Mouse (Mus musculus): Measurements from ENCODE around the gene Osbp2.

Gene Osbp2

DNA sequence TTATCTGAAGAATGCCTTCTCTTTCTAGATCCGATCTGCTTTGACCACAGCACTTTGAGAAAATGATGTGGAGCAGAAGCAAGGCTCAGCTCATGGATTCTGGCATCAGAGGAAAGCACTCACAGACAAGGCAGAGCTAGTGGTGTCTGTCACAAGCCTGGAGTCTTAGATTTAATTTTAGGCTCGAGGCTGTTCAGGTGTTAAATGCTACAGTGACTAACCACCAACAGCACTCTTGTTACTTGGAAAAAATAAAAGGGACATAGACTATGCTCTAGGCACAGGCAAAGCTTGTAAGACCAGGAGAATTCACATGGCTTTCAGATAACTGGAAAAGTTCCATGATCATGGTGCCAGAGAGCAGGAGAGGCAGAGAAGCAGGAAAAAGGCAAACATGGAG is 40.3 kb downstream of the Osbp2 start:
- DNase-seq (ENCODE audit: low read depth, low spot score): no peak

- DNase-seq (ENCODE audit: low read depth, low spot score): peak; percentile 83
Observed at GRCm38 (mm10) chr11:3817986-3818758, 45.5 kb downstream of the Osbp2 start.

- no peak for DNase-seq (ENCODE audit: low read depth, low spot score)
Observed at GRCm38 (mm10) chr11:3815951-3816350, 47.8 kb downstream of the Osbp2 start.

- no peak for DNase-seq (ENCODE audit: low read depth, low spot score)
Observed at GRCm38 (mm10) chr11:3813340-3813739, 50.4 kb downstream of the Osbp2 start.

DNA sequence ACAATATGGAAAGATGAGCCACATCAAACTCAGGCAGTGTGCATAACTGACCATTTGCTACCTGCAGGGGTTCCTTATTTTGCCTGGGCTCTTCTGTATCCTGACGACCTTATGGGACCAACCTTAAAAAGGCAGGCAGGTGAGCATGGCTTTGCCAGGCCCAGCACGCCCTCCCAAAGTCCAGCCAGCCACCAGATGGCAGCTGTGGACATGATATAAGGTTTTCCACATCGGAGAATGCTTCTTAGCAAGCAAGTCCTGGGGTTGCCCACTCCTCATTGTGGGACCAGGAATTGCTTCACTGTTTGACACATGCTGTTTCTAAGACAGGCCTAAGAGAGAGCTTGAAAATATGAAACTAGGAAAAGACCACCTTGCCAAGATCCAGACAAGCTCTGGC is 55.5 kb downstream of the Osbp2 start:
- peak; percentile 13 for DNase-seq (ENCODE audit: low read depth, low spot score)

- DNase-seq (ENCODE audit: low read depth, low spot score): peak; percentile 73
Observed at GRCm38 (mm10) chr11:3805362-3805761, 58.3 kb downstream of the Osbp2 start.

- DNase-seq (ENCODE audit: low read depth, low spot score): peak; percentile 46
Observed at GRCm38 (mm10) chr11:3804639-3805038, 59.1 kb downstream of the Osbp2 start.

- peak; percentile 30 for DNase-seq (ENCODE audit: low read depth, low spot score)
Observed at GRCm38 (mm10) chr11:3802057-3802456, 61.6 kb downstream of the Osbp2 start.

GRCm38 (mm10) chr11:3797631-3798215 is 66.0 kb downstream of the Osbp2 start:
- no peak for DNase-seq (ENCODE audit: low read depth, low spot score)

GRCm38 (mm10) chr11:3790736-3791135 is 73.0 kb downstream of the Osbp2 start:
- no peak for DNase-seq (ENCODE audit: low read depth, low spot score)

DNA sequence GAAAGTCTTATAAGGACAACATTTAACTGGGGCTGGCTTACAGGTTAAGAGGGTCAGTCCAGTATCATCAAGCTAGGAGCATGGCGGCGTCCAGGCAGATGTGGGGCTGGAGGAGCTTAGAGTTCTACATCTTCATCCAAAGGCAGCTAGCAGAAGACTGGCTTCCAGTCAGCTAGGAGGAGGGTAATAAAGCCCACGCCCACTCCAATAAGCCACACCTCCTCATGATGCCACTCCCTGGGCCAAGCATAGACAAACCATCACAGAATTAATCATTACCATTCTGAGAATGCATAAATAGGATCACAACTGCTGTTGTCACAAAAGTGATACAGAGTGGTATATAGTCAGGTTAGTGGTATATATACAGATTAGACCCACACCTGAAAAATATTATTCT is 73.8 kb downstream of the Osbp2 start:
- DNase-seq (ENCODE audit: low read depth, low spot score): no peak

GRCm38 (mm10) chr11:3786564-3786963 is 77.1 kb downstream of the Osbp2 start:
- DNase-seq (ENCODE audit: low read depth, low spot score): peak; percentile 90

- no peak for DNase-seq (ENCODE audit: low read depth, low spot score)
Observed at GRCm38 (mm10) chr11:3775263-3775644, 88.4 kb downstream of the Osbp2 start.

- peak; percentile 41 for DNase-seq (ENCODE audit: low read depth, low spot score)
Observed at GRCm38 (mm10) chr11:3774463-3775262, 89.0 kb downstream of the Osbp2 start.

- DNase-seq (ENCODE audit: low read depth, low spot score): no peak
Observed at GRCm38 (mm10) chr11:3773782-3774462, 89.8 kb downstream of the Osbp2 start.

GRCm38 (mm10) chr11:3773136-3773535 is 90.6 kb downstream of the Osbp2 start:
- DNase-seq (ENCODE audit: low read depth, low spot score): no peak

GRCm38 (mm10) chr11:3771348-3771747 is 92.4 kb downstream of the Osbp2 start:
- peak; percentile 84 for DNase-seq (ENCODE audit: low read depth, low spot score)

- DNase-seq (ENCODE audit: low read depth, low spot score): no peak
Observed at GRCm38 (mm10) chr11:3767830-3768229, 95.9 kb downstream of the Osbp2 start.

GRCm38 (mm10) chr11:3766964-3767363 is 96.7 kb downstream of the Osbp2 start:
- DNase-seq (ENCODE audit: low read depth, low spot score): no peak

DNA sequence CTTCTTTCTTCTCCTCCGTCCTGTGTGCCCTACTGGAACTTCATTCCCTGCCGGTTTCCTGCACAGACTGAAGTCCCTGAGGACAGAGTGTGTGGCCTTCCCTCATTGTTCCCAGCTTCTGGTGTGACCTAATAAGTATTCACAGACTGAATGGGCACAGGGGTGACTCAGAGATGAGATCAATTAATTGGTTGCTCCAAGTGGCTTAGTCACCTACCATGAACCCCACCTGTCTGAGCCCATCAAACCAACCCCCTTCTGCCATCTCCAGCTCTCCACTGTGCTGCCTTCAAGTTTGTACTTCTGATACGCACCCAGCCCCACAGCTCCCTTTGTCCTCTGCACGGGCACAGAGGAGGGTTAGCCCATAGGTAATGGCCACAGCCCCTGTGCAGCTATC is 99.4 kb downstream of the Osbp2 start:
- DNase-seq (ENCODE audit: low read depth, low spot score): no peak

GRCm38 (mm10) chr11:3761775-3762501 is 101.8 kb downstream of the Osbp2 start:
- peak; percentile 60 for DNase-seq (ENCODE audit: low read depth, low spot score)
